Mouse (Mus musculus) embryonic facial prominence, embryonic 14.5 days (tissue): ENCODE data around the gene Fbxl2. TPM values are rescaled to one million over a fixed set of nuclear protein-coding genes. Genes with fewer than 3 reads are reported as not detected.

ENCODE experiments used
- ATAC-seq: fragments of 200-750 bp; cut with Nextera tagmentation; 2 replicates; pipeline ENCODE4 v1.8.0; 2017; ENCODE audit warnings: low read depth, moderate number of reproducible peaks, moderate TSS enrichment
- DNase-seq: peaks from one replicate; pipeline ENCODE4 v3.0.0-alpha.2; 2015; ENCODE audit warnings: low spot score
- H3K27ac ChIP-seq: fragments of 300-500 bp; sonication (generic); replicated peaks from 2 replicates; pipeline ENCODE4 v1.5.1; 2014; ENCODE audit warnings: low read depth, mild to moderate bottlenecking, low read length, moderate library complexity
- H3K27me3 ChIP-seq: fragments of 300-500 bp; sonication (generic); replicated peaks from 2 replicates; pipeline ENCODE4 v1.6.1; 2014; ENCODE audit warnings: low read length; ENCODE audit not compliant: control insufficient read depth, insufficient read depth
- H3K36me3 ChIP-seq: fragments of 300-500 bp; sonication (generic); 2 replicates; pipeline ENCODE4 v1.6.1; 2014; ENCODE audit warnings: low read length, mixed read lengths; ENCODE audit not compliant: control insufficient read depth, insufficient read depth
- H3K4me1 ChIP-seq: fragments of 300-500 bp; sonication (generic); 2 replicates; pipeline ENCODE4 v1.6.1; 2014; ENCODE audit warnings: antibody characterized with exemption, low read length; ENCODE audit not compliant: control insufficient read depth, insufficient read depth
- H3K4me2 ChIP-seq: fragments of 300-500 bp; sonication (generic); 2 replicates; pipeline ENCODE4 v1.6.1; 2014; ENCODE audit warnings: low read depth, mild to moderate bottlenecking, low read length, moderate library complexity, mixed read lengths
- H3K4me3 ChIP-seq: fragments of 300-500 bp; sonication (generic); 2 replicates; pipeline ENCODE4 v1.5.1; 2014; ENCODE audit warnings: low read depth, mild to moderate bottlenecking, low read length
- H3K9ac ChIP-seq: fragments of 300-500 bp; sonication (generic); 2 replicates; pipeline ENCODE4 v1.6.1; 2014; ENCODE audit warnings: low read depth, mild to moderate bottlenecking, low read length, moderate library complexity, mixed read lengths
- H3K9me3 ChIP-seq: fragments of 300-500 bp; sonication (generic); 2 replicates; pipeline ENCODE4 v1.6.1; 2016; ENCODE audit warnings: low read length; ENCODE audit not compliant: control insufficient read depth
- WGBS: fragments of 180-500 bp; shearing (Covaris S2); extraction: QIAGEN DNeasy Blood & Tissue Kit; methylation state at CpG from one replicate; pipeline ENCODE4 v1.1.7; 2014; 5-methylcytosine and 5-hydroxymethylcytosine counted together
- polyA plus RNA-seq: library from polyadenylated mRNA; unstranded; fragments of >200 nt; fragmentation: Nextera tagmentation; extraction: Ambion mirVana; gene quantifications from 2 replicates; pipeline ENCODE4 v1.2.1, GENCODE M21; 2014

Fbxl2 gene
- polyA plus RNA-seq, 1 experiment from 2014 or later: 8.4 TPM

- no peaks in the 10 kb centered on the region for H3K27me3 ChIP-seq
- peak; percentile 94 for DNase-seq
- ATAC-seq: peak; percentile 97
- H3K36me3 ChIP-seq: no peaks in the 10 kb centered on the region
- under 1% methylated on average over 26 of the region's 52 CpGs for WGBS
- peak overlapping the region; percentile 73 for H3K9ac ChIP-seq
- H3K4me3 ChIP-seq: peak overlapping the region; percentile 59
- H3K27ac ChIP-seq: no peak overlapping the region; the same call in 1 of the 2 replicates
- H3K4me2 ChIP-seq: peak overlapping the region; percentile 89
- no peaks in the 10 kb centered on the region for H3K9me3 ChIP-seq
- H3K4me1 ChIP-seq: peaks cover 9% of the 10 kb centered on the region
Measured at GRCm38 (mm10) chr9:114026261-114026934, 19.6 kb downstream of the Fbxl2 start.

GRCm38 (mm10) chr9:114025846-114026245 lies 20.1 kb downstream of the Fbxl2 start:
- no peaks in the 10 kb centered on the region for H3K9me3 ChIP-seq
- no peak overlapping the region for H3K27ac ChIP-seq
- no peak for DNase-seq
- no peak for ATAC-seq
- H3K27me3 ChIP-seq: no peaks in the 10 kb centered on the region
- WGBS: 8% methylated on average over 8 of the region's 8 CpGs
- no peaks in the 10 kb centered on the region for H3K36me3 ChIP-seq
- peak overlapping the region; percentile 73 for H3K9ac ChIP-seq
- H3K4me3 ChIP-seq: peak overlapping the region; percentile 59
- peaks cover 9% of the 10 kb centered on the region for H3K4me1 ChIP-seq
- H3K4me2 ChIP-seq: peak overlapping the region; percentile 89

GRCm38 (mm10) chr9:114025182-114025581 lies 20.8 kb downstream of the Fbxl2 start:
- DNase-seq: no peak
- no peak for ATAC-seq
- H3K9me3 ChIP-seq: no peaks in the 10 kb centered on the region
- H3K27ac ChIP-seq: no peak overlapping the region
- no peaks in the 10 kb centered on the region for H3K36me3 ChIP-seq
- peak overlapping the region; percentile 59; the same call in 1 of the 2 replicates for H3K4me3 ChIP-seq
- H3K4me1 ChIP-seq: peaks cover 9% of the 10 kb centered on the region
- H3K4me2 ChIP-seq: peak overlapping the region; percentile 89
- 48% methylated on average over 9 of the region's 9 CpGs for WGBS
- no peaks in the 10 kb centered on the region for H3K27me3 ChIP-seq
- 0 out of 2 replicates have a peak overlapping the region, but pooled peaks have one; percentile 27 for H3K9ac ChIP-seq

GRCm38 (mm10) chr9:114022141-114022540 lies 23.9 kb downstream of the Fbxl2 start:
- Histone ChIP-seq H3K27me3 (no peaks in the 10 kb centered on the region), H3K4me2 (no peak overlapping the region), H3K4me3 (no peak overlapping the region), H3K9me3 (0 out of 2 replicates have a peak, but pooled peaks cover 4% of the 10 kb centered on the region), H3K27ac (no peak overlapping the region), H3K9ac (no peak overlapping the region), H3K4me1 (peaks cover 9% of the 10 kb centered on the region), H3K36me3 (no peaks in the 10 kb centered on the region)
- ATAC-seq: no peak
- WGBS: 40% methylated on average over 4 of the region's 4 CpGs
- DNase-seq: no peak

- H3K4me1 ChIP-seq: no peaks in the 10 kb centered on the region
- H3K4me3 ChIP-seq: no peak overlapping the region
- WGBS: 83% methylated on average over 7 of the region's 7 CpGs
- H3K27ac ChIP-seq: no peak overlapping the region
- H3K4me2 ChIP-seq: no peak overlapping the region
- no peak overlapping the region for H3K9ac ChIP-seq
- H3K9me3 ChIP-seq: 0 out of 2 replicates have a peak, but pooled peaks cover 7% of the 10 kb centered on the region
- no peak for DNase-seq
- H3K27me3 ChIP-seq: no peaks in the 10 kb centered on the region
- H3K36me3 ChIP-seq: no peaks in the 10 kb centered on the region
- ATAC-seq: no peak
Measured at GRCm38 (mm10) chr9:114019012-114019762, 26.8 kb downstream of the Fbxl2 start.

- ATAC-seq: no peak
- WGBS: 61% methylated on average over 4 of the region's 4 CpGs
- H3K4me2 ChIP-seq: no peak overlapping the region
Measured at GRCm38 (mm10) chr9:114016402-114016801, 29.6 kb downstream of the Fbxl2 start.

GRCm38 (mm10) chr9:114015724-114016123 lies 30.3 kb downstream of the Fbxl2 start:
- no peak overlapping the region for H3K27ac ChIP-seq
- H3K4me2 ChIP-seq: no peak overlapping the region
- WGBS: 87% methylated on average over 4 of the region's 4 CpGs
- H3K9me3 ChIP-seq: 0 out of 2 replicates have a peak, but pooled peaks cover 7% of the 10 kb centered on the region
- H3K27me3 ChIP-seq: no peaks in the 10 kb centered on the region
- no peak for ATAC-seq
- H3K4me3 ChIP-seq: no peak overlapping the region
- H3K36me3 ChIP-seq: no peaks in the 10 kb centered on the region
- no peak for DNase-seq
- H3K4me1 ChIP-seq: no peaks in the 10 kb centered on the region
- no peak overlapping the region for H3K9ac ChIP-seq

More at GRCm38 (mm10) chr9:114016402-114016801, 29.6 kb downstream of the Fbxl2 start:
- DNase-seq: no peak
- no peak overlapping the region for H3K4me3 ChIP-seq
- H3K9me3 ChIP-seq: 0 out of 2 replicates have a peak, but pooled peaks cover 7% of the 10 kb centered on the region
- no peaks in the 10 kb centered on the region for H3K27me3 ChIP-seq
- no peaks in the 10 kb centered on the region for H3K36me3 ChIP-seq
- H3K4me1 ChIP-seq: no peaks in the 10 kb centered on the region
- H3K27ac ChIP-seq: no peak overlapping the region
- no peak overlapping the region for H3K9ac ChIP-seq

- 86% methylated on average over 1 of the region's 1 CpGs for WGBS
- H3K4me1 ChIP-seq: no peaks in the 10 kb centered on the region
- no peak for ATAC-seq
Measured at GRCm38 (mm10) chr9:114014034-114014433, 32.0 kb downstream of the Fbxl2 start.

More at GRCm38 (mm10) chr9:114014034-114014433, 32.0 kb downstream of the Fbxl2 start:
- Histone ChIP-seq H3K9me3 (0 out of 2 replicates have a peak, but pooled peaks cover 7% of the 10 kb centered on the region), H3K4me2 (no peak overlapping the region), H3K27me3 (no peaks in the 10 kb centered on the region), H3K4me3 (no peak overlapping the region), H3K27ac (no peak overlapping the region), H3K36me3 (no peaks in the 10 kb centered on the region), H3K9ac (no peak overlapping the region)
- no peak for DNase-seq
